Mouse (Mus musculus) right cerebral cortex, postnatal 14 days (tissue): ENCODE measurements around the gene Pbx3.

Source experiments
- DNase-seq: peaks from one replicate; pipeline ENCODE4 v3.0.0; 2022

The Pbx3 gene

GRCm38 (mm10) chr2:34372305-34373301 is at the start of gene Pbx3:
Pbx3 (minus strand) TSS chr2:34373142.
- peak; percentile 90 for DNase-seq

- no peak for DNase-seq
Observed at GRCm38 (mm10) chr2:34420256-34420655, 47.3 kb upstream of the Pbx3 start.

GRCm38 (mm10) chr2:34409741-34410340 is 36.9 kb upstream of the Pbx3 start:
- no peak for DNase-seq

- DNase-seq = no peak
Observed at GRCm38 (mm10) chr2:34408341-34408740, 35.4 kb upstream of the Pbx3 start.

DNA sequence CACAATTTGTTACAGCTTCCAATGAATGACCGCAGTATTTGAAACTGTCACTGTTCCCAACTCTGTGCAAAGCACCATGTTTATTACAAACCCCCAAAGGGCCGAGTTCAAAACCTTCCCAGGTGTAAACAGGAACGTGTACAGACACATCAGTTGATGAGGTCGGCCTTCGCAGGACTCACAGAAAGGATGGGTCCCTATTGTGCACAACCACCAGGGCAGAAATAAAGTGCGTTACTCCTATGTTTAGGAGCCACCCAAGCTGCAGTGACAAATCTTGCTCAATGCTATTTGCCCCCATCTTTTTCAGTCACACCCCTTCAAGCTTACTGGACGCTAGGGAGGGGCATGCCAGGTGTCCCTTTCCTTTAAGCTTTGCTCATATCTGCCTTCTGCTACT is 34.7 kb upstream of the Pbx3 start:
- no peak for DNase-seq

DNA sequence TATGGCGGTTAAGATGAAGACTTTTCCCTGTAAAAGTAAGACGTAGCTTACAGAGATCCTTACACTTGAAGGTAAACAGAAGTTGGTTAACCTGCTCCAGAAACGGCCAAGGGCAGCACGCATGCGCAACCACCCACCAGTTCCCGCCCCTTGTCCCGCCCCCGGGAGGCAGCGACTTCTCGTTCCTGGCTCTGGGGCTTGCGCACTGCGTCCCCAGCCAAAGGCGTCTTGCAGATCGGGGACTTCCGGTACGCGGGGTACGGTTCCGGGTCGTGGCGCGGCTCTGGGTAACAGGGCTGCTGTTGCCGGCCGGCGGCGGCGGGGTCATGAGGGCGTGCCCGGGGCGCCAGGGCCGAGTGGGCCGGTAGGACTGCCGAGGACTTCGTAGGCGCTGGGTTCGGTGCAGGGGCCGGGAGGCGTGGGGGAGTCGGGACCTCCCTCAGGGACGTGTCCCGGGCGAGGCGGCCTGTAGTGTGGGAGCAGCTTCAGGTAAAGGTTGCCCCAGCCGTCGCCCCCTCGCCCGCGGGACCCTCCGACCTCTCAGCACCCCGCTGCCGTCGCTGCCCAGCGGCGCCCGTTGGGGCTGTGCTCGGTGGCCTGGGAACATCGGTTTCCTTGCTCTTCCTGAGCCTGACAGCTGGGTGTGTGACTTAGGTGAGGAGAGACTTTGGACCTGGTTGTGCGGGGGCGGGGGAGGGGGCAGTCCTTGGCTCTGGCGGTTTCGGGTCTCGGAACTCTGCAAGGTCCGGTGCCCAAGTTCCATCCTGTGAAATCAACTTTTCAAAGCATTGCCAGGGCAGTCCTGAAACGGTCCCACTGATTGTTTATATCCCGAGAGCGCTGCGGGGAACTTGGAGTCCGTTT is 33.9 kb upstream of the Pbx3 start, which contains the start of gene Mapkap1:
TSS of gene Mapkap1 (plus strand) at position 171 of the 864 bp plus-strand sequence.
- DNase-seq = peak; percentile 97

DNA sequence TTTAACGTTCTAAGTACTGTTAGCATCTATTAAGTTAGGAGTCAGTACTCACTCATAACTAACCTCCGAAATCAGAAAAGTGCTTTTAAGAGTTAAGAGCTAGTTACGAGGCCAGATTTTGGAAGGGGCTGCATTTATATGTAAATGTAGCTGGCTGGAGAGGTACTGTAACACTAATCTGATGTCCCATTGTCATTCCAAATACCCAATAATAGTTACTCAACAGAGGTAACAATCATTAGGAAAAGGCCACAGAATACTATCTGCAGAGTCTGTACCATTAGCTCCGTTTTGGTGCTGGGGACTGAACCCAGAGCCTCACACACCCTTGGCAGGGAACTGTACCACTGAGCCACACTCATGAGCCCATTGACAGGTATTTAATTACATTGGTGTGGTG is 26.6 kb upstream of the Pbx3 start:
- DNase-seq = no peak

DNA sequence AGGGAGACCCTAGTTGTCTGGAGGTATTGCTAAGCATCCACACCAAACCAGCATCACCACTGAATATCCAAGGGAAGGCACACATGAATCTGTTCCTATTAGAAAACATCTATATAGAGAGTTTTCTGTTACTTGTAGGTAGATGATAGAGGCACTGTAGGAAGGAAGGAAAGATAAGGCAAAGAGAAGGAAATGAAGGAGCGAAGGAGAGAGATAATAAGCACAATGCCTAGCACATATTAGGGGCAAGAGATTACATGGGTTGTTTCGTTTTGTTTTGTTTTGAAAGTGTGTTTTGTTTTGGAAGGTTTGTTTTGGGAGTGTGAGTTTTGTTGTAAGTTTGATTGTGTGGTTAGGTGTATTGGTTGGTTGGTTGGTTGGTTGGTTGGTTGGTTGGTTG is 6.0 kb upstream of the Pbx3 start:
- no peak for DNase-seq

- DNase-seq = no peak
Observed at GRCm38 (mm10) chr2:34374349-34374748, 1.4 kb upstream of the Pbx3 start.

GRCm38 (mm10) chr2:34373886-34374285 is 944 bp upstream of the Pbx3 start:
- no peak for DNase-seq

DNA sequence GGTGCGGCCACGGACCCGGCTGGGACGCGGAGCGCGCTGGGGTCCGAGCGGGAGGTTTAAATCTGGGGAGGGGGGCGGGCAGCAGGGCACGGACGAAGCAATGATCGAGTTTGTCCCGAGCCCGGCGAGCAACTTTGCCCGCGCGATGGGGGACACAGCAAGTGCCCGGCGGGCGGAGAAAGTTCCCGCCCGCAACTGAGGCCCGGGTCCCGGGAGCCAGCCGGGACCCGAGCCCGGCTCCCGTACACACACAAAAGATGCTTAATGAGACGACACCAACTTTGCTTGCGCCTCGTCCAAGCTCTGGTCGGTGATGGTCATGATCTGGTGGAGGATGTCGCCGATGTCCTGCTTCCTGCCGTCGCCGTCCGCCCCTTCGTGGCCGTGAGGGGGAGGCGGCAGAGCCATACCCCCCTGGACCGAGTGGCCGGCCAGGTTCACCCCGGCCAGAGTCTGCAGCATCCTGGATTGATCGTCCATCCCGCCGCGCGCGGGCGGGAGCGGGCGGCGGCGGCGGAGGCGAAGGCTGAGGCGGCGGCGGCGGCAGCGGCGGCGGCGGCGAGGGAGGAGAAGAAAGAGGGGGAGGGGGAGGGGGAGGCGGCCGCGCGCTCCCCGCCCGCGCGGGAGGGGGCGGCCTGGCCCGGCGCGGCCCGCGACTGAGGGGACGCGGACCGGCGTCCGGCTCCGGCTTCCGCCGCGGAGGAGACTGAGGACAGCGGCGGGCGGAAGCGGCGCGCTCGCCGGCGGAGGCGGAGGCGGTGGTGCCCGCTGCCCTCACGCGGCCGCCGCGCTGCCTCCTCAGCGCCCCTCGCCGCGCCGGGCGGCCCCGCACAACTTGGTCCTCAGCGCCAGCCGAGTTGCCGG is 1.3 kb downstream of the Pbx3 start:
- DNase-seq = peak; percentile 25

DNA sequence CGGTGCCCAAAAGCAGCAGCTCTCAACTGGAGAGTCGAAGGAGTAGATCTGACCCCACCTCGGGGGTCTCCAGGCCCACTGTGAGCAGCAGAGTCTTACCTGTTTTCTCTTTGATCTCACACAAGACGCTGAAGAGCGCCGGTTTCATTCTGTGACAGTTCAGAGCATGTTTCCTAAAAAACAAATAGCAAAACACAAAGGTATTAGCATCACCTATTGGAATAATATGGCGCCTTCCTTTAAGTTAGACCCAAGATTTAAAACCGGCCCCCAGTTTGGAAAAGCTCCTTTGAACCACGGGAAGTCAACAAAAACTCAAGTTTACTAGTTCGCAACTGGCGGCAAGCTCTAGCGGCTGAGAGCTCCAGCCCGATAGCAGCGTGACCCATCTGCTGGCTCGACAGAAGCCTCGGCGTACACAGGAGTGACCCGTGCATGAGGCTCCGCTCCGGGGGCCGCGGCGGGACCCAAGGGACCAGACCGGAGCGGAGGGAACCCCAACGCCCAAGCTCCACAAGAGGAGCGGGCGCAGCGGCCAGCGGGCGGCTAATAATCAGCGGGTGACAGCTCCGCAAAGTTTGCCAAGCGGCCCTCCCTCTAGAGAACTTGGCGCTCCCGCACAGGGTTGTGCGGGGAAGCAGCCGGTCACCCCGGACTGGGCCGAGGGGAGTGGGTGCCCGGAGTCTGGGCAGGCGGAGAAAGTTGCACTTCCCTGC is 2.1 kb downstream of the Pbx3 start:
- peak; percentile 20 for DNase-seq

GRCm38 (mm10) chr2:34370349-34370724 is 2.6 kb downstream of the Pbx3 start:
- DNase-seq = no peak

DNA sequence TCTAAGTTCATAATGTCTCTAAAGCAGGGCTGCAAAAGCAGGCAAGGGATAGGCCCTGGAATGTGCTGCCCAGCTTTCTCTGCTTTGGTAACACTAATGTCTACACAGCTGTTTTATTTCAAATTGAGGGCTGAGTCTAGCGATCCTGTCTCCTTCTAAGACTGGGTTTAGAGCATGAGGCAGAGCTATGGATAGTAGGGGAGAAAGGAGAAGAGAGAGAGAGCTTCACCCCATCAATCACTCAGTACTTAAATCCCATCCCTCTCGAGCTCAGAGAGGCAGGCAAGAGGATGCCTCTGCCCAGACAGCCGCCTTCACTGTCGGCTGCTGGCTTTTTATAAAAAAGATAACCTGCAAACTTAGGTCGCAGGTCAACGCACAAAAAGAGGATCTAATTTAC is 4.5 kb downstream of the Pbx3 start:
- no peak for DNase-seq

GRCm38 (mm10) chr2:34367024-34367423 is 5.9 kb downstream of the Pbx3 start:
- DNase-seq = no peak

DNA sequence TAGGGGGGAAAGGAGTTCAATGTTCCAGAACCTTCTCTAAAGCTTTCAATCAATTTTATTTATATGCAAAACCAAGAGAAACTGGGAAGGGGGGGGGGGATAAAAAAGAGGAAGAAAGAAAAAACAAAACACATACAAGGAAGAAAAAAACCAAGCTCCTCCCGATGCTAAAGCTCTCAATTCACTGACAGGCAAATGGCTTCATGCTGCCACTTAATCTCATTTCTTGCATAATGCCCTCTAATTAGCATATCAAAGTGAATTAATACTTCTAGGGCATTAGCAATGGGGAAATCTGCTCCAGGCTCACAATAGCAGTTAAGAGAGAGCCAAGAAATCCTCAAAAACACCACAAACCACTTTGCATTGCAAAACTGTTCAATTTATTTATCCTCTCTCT is 9.3 kb downstream of the Pbx3 start:
- DNase-seq = no peak

DNA sequence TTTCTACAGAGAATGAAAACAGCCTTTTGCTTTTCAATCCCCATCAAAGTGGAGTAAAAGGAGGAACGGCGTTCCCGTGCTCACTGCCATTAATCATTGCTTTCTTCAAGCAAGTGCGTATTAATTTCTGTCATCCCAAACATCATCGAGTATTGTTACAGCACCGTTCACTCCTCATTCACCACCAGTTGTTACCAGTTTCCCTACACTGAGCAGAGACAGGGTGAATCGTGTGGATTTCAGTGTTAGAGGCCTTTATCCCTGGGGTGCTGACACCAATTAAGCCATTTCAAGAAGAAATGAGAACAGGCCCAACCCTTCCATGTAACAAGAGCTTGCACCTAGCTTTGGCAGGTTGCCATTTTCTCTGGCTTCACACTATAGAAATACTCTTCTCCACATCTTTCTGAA is 17.1 kb downstream of the Pbx3 start:
- DNase-seq = no peak

DNA sequence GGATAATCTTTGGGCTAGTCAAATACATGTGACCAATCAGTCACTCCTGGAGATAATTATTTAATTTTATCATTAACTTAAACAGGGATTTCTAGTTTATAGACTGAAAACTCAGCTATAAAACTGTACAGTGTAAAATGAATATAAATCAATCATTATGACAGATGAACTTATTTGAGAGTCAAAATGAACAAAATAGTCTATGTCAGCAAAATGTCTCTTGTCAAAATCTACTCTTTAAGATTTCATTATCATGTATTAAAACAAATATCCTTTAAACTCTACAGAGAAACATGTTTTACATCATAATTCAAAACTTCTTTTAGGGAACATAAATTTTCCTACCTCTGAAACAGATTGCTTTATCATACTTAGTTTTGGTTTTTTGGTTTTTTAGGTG is 20.9 kb downstream of the Pbx3 start:
- DNase-seq = no peak

- DNase-seq = no peak
Observed at GRCm38 (mm10) chr2:34347096-34347495, 25.8 kb downstream of the Pbx3 start.

DNA sequence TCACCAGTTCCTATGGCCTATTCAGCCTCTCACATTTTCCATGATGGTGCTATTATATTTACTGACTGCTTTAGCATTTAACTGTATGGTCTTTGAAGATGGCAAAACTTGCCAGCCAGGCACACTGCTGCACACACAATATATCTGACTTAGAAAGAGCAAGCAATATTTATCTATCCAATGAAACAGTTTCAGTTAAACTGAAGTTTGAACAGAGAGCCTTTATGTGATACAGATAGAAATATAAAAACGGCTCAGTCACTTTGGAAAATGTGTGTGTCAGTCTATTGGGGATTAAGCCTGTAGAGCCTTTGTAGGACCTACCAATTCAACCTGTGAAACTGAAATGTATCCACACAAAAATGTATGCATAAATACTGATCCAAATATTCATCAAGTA is 74.3 kb downstream of the Pbx3 start:
- no peak for DNase-seq

GRCm38 (mm10) chr2:34298202-34298601 is 74.7 kb downstream of the Pbx3 start:
- no peak for DNase-seq

GRCm38 (mm10) chr2:34289726-34290125 is 83.2 kb downstream of the Pbx3 start:
- DNase-seq = no peak
